Comparison of ENCODE assay signal across 8 mouse cellular contexts in the genomic region with DNA sequence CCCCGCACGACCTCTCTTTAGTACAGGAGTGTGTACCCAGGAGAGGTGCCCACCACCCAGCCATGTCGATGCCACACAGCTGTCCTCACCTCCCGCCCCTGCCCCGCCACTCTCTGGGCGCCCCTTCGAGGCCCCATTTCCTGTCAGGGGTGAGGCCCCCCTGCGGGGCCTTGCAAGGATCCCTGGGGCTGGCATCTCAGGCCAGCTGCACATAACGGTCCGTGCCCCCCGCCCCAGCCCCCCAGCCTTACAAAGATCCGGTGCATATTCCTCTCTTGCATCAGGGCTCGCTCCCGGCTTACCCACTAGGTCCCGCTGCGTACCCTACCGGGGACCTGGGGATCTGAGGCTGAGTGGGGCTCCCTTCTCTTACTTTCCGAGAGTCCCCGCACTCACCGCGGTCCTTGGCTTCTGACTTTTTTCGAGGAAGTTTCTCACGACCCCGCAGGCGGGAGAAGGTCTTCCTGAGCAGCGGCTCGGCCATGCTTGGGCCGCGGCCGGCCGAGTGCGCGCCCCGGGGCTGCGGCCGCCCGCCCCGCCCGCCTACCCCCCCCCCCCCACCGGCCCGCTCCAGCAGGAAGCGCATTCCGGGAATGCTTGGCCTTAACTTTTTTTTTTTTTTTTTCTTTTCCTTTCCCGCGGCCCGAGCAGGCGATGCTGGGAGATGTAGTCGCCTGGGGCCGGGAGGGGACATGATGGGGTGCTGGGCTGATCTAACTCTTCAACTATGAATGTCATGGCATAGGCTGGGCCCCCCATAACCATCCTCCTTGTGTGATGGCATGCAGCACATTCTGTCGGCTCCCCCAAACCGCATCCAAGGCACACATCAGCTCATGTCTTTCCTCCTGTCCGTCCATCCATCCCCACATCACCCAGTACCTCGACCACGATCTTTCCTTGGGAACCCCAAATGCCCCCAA. TPM values are rescaled to one million over a fixed set of nuclear protein-coding genes. Genes with fewer than 3 reads are reported as not detected.
A peak's percentile ranks its signal among the peaks of the same experiment; 100 is the strongest.
DNase-seq lines count a peak whose midpoint lies in the region; ATAC-seq lines count a peak whose summit lies in the region.

TSS of gene Syde1 (minus strand) at position 559 of the 923 bp plus-strand sequence.

- H3K9ac ChIP-seq in hindbrain, embryonic 11.5 days (ENCODE audit: low read depth, low read length) = peak within 1 kb of the TSS; percentile 73
- H3K9ac ChIP-seq in limb, embryonic 13.5 days = peak within 1 kb of the TSS; percentile 91
- peak within 1 kb of the TSS; percentile 60 for H3K9ac ChIP-seq in midbrain, embryonic 14.5 days (replicated peaks; ENCODE audit: low read length)

- H3K36me3 ChIP-seq in hindbrain, embryonic 11.5 days (ENCODE audit: control insufficient read depth, insufficient read depth, low read length) = peaks cover 4% of the 10 kb centered on the region; the same call in 1 of the 2 replicates
- peaks cover 33% of the 10 kb centered on the region for H3K36me3 ChIP-seq in limb, embryonic 13.5 days
- peaks cover 4% of the 10 kb centered on the region; the same call in 1 of the 2 replicates for H3K36me3 ChIP-seq in midbrain, embryonic 14.5 days (ENCODE audit: control insufficient read depth, insufficient read depth, low read length)

- H3K4me1 ChIP-seq in hindbrain, embryonic 11.5 days (replicated peaks; ENCODE audit: control insufficient read depth, insufficient read depth, low read length) = no peaks in the 10 kb centered on the region; the same call in 1 of the 2 replicates
- H3K4me1 ChIP-seq in limb, embryonic 13.5 days = peaks cover 18% of the 10 kb centered on the region
- H3K4me1 ChIP-seq in midbrain, embryonic 14.5 days (ENCODE audit: control insufficient read depth, insufficient read depth, low read length) = 0 out of 2 replicates have a peak, but pooled peaks cover 5% of the 10 kb centered on the region

- peak within 1 kb of the TSS; percentile 86 for H3K4me2 ChIP-seq in hindbrain, embryonic 11.5 days (replicated peaks; ENCODE audit: low read depth, low read length)
- peak within 1 kb of the TSS; percentile 81 for H3K4me2 ChIP-seq in limb, embryonic 13.5 days (replicated peaks)
- H3K4me2 ChIP-seq in midbrain, embryonic 14.5 days (ENCODE audit: low read length) = peak within 1 kb of the TSS; percentile 76

- no peaks in the 10 kb centered on the region for H3K9me3 ChIP-seq in hindbrain, embryonic 11.5 days (ENCODE audit: control insufficient read depth, low read length)
- no peaks in the 10 kb centered on the region for H3K9me3 ChIP-seq in limb, embryonic 13.5 days
- H3K9me3 ChIP-seq in midbrain, embryonic 14.5 days (ENCODE audit: control insufficient read depth, low read length) = no peaks in the 10 kb centered on the region

- no peaks in the 10 kb centered on the region for H3K27me3 ChIP-seq in hindbrain, embryonic 11.5 days (ENCODE audit: control insufficient read depth, insufficient read depth, low read length)
- no peaks in the 10 kb centered on the region for H3K27me3 ChIP-seq in limb, embryonic 13.5 days
- H3K27me3 ChIP-seq in midbrain, embryonic 14.5 days (ENCODE audit: control insufficient read depth, insufficient read depth, low read length) = no peaks in the 10 kb centered on the region

- DNase-seq in adrenal gland, postnatal 25 days = peak; percentile 48
- DNase-seq in forelimb bud, embryonic 11.5 days (ENCODE audit: low read depth, low spot score) = peak; percentile 63
- peak; percentile 66 for DNase-seq in hindbrain, embryonic 11.5 days (ENCODE audit: low spot score)
- DNase-seq in midbrain, embryonic 14.5 days = peak; percentile 55
- DNase-seq in thymus, postnatal 0 days (ENCODE audit: low spot score) = peak; percentile 94

- peak within 1 kb of the TSS; percentile 33; the same call in 1 of the 2 replicates for H3K27ac ChIP-seq in hindbrain, embryonic 11.5 days (ENCODE audit: low read depth, low read length)
- H3K27ac ChIP-seq in limb, embryonic 13.5 days = peak within 1 kb of the TSS; percentile 90
- 0 out of 2 replicates have a peak within 1 kb of the TSS, but pooled peaks have one; percentile 8 for H3K27ac ChIP-seq in midbrain, embryonic 14.5 days (replicated peaks; ENCODE audit: low read depth, low read length)

- WGBS in hindbrain, embryonic 11.5 days = 4% methylated on average over 49 of the region's 54 CpGs
- whole genome bisulfite sequencing in limb, embryonic 13.5 days = 4% methylated on average over 45 of the region's 54 CpGs
- WGBS in midbrain, embryonic 14.5 days = 2% methylated on average over 53 of the region's 54 CpGs

- H3K4me3 ChIP-seq in hindbrain, embryonic 11.5 days (ENCODE audit: low read depth, low read length) = peak within 1 kb of the TSS; percentile 55
- peak within 1 kb of the TSS; percentile 76 for H3K4me3 ChIP-seq in limb, embryonic 13.5 days
- peak within 1 kb of the TSS; percentile 46 for H3K4me3 ChIP-seq in midbrain, embryonic 14.5 days (replicated peaks; ENCODE audit: low read depth, low read length)

- peak; percentile 52 for ATAC-seq in CD4-positive, CD25-positive, alpha-beta regulatory T cell, adult 4 months
- ATAC-seq in hindbrain, embryonic 11.5 days (ENCODE audit: low FRiP score) = peak; percentile 76
- ATAC-seq in limb, embryonic 13.5 days (ENCODE audit: low FRiP score, low read depth) = peak; percentile 83
- ATAC-seq in midbrain, embryonic 14.5 days (ENCODE audit: low FRiP score, low TSS enrichment) = peak; percentile 44; the same call in 1 of the 2 replicates
- no peak for ATAC-seq in erythroid progenitor cell, adult 5-6 weeks (replicated peaks; ENCODE audit: low FRiP score, poor library complexity, severe bottlenecking)

RNA-seq across cellular contexts. Expression of gene Syde1, which starts in this region (rescaled TPM):
- polyA plus RNA-seq in CD4-positive, CD25-positive, alpha-beta regulatory T cell, adult 4 months (2017; shearing (Covaris generic)) = 1 to 10 TPM; 1.9 to 2.7 TPM
- total RNA-seq in adrenal gland, postnatal 25 days (2021) = 42.4 and 46.9 TPM in 2 replicates
- 10.0 and 11.9 TPM in 2 replicates for polyA plus RNA-seq in hindbrain, embryonic 11.5 days (2014; fragmentation: Nextera tagmentation; extraction: Ambion mirVana)
- polyA plus RNA-seq in limb, embryonic 13.5 days (2015; fragmentation: Nextera tagmentation; extraction: Ambion mirVana) = 27.0 and 27.4 TPM in 2 replicates
- 2.3 and 4.3 TPM in 2 replicates for polyA plus RNA-seq in midbrain, embryonic 14.5 days (2014; fragmentation: Nextera tagmentation; extraction: Ambion mirVana)
- polyA plus RNA-seq in thymus, postnatal 0 days (2015; fragmentation: Nextera tagmentation; extraction: Ambion mirVana) = 3.5 TPM in 2 replicates
- not detected in 2 replicates for total RNA-seq in erythroid progenitor cell, adult 5-6 weeks (2015; ENCODE audit: low replicate concordance)
- total RNA-seq in erythroid progenitor cell, adult 5-6 weeks (2017; ENCODE audit: low replicate concordance) = 0.45 TPM in 1 of 2 replicates, not detected in the other

Comparison
In these comparisons a context has a peak if more than half of its experiments do, and no peak if none do; other contexts are left out.
1. RNA of gene Syde1 (total RNA-seq): 42.4 to 46.9 TPM in adrenal gland, postnatal 25 days; 0.45 TPM in erythroid progenitor cell, adult 5-6 weeks; every median in the first group is over 10 times any median in the second.
2. H3K27ac ChIP-seq: peak in every context shown above with its lines; median percentile 90 in limb, embryonic 13.5 days; 33 in hindbrain, embryonic 11.5 days; 8 in midbrain, embryonic 14.5 days.
3. Peak in every context shown above with its lines, with median percentiles within 50 percentile points of each other: DNase-seq, H3K4me2 ChIP-seq, H3K4me3 ChIP-seq and H3K9ac ChIP-seq.